Mouse (Mus musculus): ENCODE results near the gene 9930104L06Rik. TPM values are rescaled to one million over a fixed set of nuclear protein-coding genes. Genes with fewer than 3 reads are reported as not detected.

The 9930104L06Rik gene
- 16.2 and 20.0 TPM in 2 replicates for polyA plus RNA-seq (2015; fragmentation: Nextera tagmentation; extraction: Ambion mirVana)

DNA sequence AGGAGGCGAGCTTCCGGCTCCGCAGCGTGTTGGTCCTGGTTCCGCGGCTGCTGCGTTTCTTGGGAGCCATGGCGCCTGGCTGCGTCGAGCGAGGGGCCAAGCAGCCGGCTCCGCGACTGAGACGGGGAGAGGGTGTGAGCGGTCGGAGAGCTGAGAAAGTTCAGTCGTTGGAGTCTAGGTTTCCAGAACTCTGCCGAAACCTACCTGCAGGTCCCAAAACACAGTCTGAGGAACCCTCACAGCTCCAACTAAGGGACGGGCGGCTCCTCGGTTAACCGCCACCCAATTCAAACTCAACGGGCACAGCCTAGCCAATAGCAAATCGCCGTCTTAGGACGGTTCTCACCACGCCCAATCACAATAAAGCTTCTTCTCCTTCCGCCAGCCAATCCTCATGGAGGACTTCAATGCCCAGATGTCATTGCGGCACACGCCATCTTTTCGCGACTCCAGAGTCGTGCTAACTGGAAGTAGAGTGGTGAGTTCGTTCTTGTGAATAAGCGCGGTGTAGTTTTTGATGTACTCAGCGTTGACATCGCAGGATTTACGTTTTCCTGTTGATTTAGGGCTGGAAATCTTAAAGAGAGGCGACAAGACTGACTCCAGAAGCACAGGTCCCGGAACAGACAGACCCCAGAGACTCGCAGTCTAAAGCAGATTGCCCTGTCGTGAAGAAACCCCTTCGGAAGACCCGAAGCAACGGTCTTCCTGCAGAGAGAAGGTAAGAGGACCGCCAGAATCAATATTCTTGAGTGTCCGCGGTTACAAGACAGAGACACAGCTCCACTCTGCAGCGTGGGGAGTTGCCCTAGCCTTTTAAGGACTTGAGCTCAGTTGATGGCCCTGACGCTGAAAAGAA is at the start of gene 9930104L06Rik:
TSS of gene 9930104L06Rik (plus strand) at position 436 of the 859 bp plus-strand sequence.
- no peak within 1 kb of the TSS for H3K27ac ChIP-seq (replicated peaks)
- H3K4me1 ChIP-seq = peaks cover 27% of the 10 kb centered on the region
- peak within 1 kb of the TSS; percentile 93 for H3K4me2 ChIP-seq (replicated peaks)
- H3K36me3 ChIP-seq = peaks cover 19% of the 10 kb centered on the region
- H3K4me3 ChIP-seq = peak within 1 kb of the TSS; percentile 76
- H3K9me3 ChIP-seq = no peaks in the 10 kb centered on the region
- ATAC-seq (replicated peaks) = peak; percentile 100
- no peaks in the 10 kb centered on the region for H3K27me3 ChIP-seq
- under 1% methylated on average over 52 of the region's 52 CpGs for whole genome bisulfite sequencing
- H3K9ac ChIP-seq (replicated peaks) = peak within 1 kb of the TSS; percentile 72

DNA sequence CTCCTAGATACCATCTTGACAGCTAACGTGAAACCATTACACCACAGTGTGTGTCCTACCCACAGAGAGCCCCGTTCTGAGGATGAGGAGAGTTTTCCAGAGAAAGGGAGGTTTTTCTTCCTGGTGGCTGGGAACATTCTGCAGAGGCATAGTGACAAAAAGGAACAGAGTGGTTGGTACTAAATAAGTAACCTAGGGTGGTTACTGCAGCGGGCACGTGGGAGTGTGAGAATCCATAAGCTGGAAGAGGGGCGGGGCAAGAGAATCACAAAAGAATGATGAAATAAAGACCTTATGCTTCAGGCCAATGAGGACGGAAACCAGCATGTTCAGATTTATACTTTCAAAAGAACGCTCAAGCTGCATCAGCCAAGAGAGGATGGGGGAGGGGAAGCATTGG is 48.1 kb upstream of the 9930104L06Rik start:
- Histone ChIP-seq H3K36me3 (no peaks in the 10 kb centered on the region), H3K4me2 (replicated peaks) (no peak overlapping the region), H3K4me1 (no peaks in the 10 kb centered on the region), H3K4me3 (no peak overlapping the region), H3K27ac (replicated peaks) (no peak overlapping the region), H3K9ac (replicated peaks) (no peak overlapping the region), H3K27me3 (peaks cover 38% of the 10 kb centered on the region), H3K9me3 (no peaks in the 10 kb centered on the region)
- WGBS = 66% methylated on average over 7 of the region's 7 CpGs
- no peak for ATAC-seq (replicated peaks)

DNA sequence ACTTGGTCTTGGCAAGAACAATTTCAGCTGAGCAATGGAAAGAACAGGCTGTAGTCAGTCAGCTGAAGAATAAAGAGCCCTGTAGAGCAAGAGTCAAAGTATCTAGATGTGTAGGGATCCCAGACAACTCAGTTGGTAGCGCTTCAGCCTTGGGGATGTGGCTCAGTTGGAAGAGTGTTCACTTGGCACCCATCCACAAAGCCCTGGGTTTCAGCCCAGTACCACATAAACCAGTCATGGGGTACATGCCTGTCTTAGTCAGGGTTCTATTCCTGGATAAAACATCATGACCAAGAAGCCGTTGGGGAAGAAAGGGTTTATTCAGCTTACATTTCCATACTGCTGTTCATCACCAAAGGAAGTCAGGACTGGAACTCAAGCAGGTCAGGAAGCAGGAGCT is 46.9 kb upstream of the 9930104L06Rik start:
- no peak overlapping the region for H3K9ac ChIP-seq (replicated peaks)
- no peaks in the 10 kb centered on the region for H3K9me3 ChIP-seq
- WGBS = 76% methylated on average over 2 of the region's 2 CpGs
- H3K4me2 ChIP-seq (replicated peaks) = no peak overlapping the region
- no peak overlapping the region for H3K27ac ChIP-seq (replicated peaks)
- no peaks in the 10 kb centered on the region for H3K36me3 ChIP-seq
- H3K4me1 ChIP-seq = peaks cover 6% of the 10 kb centered on the region; the same call in 1 of the 2 replicates
- H3K4me3 ChIP-seq = no peak overlapping the region
- H3K27me3 ChIP-seq = peaks cover 48% of the 10 kb centered on the region
- ATAC-seq (replicated peaks) = no peak

DNA sequence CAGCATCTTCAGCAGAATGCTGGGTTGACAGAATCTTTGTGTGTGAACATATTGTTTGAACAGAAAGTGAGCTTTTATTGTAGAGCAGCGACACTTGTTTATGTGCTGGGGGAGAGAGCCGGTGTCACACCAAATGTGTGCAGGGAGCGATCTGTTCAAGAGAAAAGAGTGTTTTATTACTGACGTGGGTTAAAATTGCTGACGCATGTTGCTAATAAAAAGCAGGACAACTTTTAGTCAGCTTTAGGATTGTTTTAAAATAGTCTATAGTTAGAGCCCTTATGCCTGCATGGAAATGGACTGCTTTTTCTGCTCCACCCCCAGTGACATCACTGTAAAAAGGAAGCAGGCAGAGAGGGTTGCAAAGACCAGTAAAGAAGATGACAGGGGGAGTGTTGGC is 46.0 kb upstream of the 9930104L06Rik start:
- Histone ChIP-seq H3K27me3 (peaks cover 51% of the 10 kb centered on the region), H3K4me2 (replicated peaks) (no peak overlapping the region), H3K9ac (replicated peaks) (no peak overlapping the region), H3K4me1 (peaks cover 10% of the 10 kb centered on the region; the same call in 1 of the 2 replicates), H3K9me3 (no peaks in the 10 kb centered on the region), H3K36me3 (no peaks in the 10 kb centered on the region), H3K4me3 (no peak overlapping the region), H3K27ac (replicated peaks) (no peak overlapping the region)
- no peak for ATAC-seq (replicated peaks)
- 74% methylated on average over 5 of the region's 5 CpGs for WGBS

DNA sequence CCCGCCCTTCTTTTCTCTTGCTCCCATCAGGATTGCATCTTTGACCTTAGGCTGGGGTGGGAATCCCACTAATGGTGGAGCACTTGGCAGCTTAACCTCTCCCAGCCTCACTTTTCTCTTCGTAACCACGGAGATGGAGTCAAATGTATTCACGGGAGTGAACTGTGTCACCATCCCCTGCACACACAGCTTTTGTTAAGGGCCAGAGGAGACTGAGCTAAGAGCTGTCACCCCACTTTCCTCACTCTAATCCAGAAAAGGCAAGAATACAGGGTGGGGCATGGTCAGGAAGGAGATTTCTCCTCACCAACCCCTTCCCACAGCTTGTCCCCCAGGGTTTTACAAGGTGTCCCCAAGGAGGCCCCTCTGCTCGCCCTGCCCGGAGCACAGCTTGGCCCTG is 43.1 kb upstream of the 9930104L06Rik start:
- no peaks in the 10 kb centered on the region for H3K36me3 ChIP-seq
- ATAC-seq (replicated peaks) = no peak
- WGBS = 28% methylated on average over 6 of the region's 6 CpGs
- H3K9me3 ChIP-seq = no peaks in the 10 kb centered on the region
- H3K27me3 ChIP-seq = peaks cover 52% of the 10 kb centered on the region
- no peak overlapping the region for H3K9ac ChIP-seq (replicated peaks)
- H3K27ac ChIP-seq (replicated peaks) = no peak overlapping the region
- peaks cover 16% of the 10 kb centered on the region for H3K4me1 ChIP-seq
- H3K4me2 ChIP-seq (replicated peaks) = 0 out of 2 replicates have a peak overlapping the region, but pooled peaks have one; percentile 74
- peak overlapping the region; percentile 51; the same call in 1 of the 2 replicates for H3K4me3 ChIP-seq

DNA sequence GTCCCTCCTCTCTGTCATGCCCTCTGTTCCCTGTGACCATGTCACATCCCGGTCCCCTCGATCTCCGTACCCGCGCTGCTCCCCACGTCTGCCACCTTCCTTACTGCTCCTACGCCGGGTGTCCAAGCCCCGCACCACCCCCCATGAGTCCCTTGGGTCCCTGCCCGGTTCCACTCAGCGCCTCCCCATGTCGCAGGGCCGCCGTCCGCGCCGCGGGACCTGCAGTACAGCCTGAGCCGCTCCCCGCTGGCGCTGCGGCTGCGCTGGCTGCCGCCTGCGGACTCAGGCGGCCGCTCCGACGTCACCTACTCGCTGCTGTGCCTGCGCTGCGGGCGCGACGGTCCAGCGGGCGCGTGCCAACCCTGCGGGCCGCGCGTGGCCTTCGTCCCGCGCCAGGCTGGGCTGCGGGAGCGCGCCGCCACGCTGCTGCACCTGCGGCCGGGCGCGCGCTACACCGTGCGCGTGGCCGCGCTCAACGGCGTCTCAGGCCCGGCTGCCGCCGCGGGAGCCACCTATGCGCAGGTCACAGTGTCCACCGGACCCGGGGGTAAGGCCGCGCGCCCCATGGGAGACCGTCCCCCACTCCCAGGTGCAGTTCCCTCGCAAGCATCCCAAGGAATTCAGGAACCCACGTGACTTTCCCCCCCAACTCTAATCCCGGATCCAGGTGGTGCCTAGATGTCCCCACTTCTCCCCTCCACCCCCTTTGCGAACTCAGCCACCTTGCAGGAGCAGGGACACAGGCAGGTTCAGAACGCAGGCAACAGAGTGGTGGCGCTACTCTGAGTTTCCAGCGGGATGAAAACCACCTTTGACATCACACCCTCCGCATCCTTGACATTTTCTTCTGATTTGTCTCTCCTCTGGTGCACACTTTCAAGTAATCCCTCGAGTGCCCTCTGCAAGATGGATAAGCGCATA is 42.1 kb upstream of the 9930104L06Rik start:
- H3K4me3 ChIP-seq = peak overlapping the region; percentile 51
- peaks cover 25% of the 10 kb centered on the region for H3K4me1 ChIP-seq
- peak overlapping the region; percentile 74 for H3K4me2 ChIP-seq (replicated peaks)
- no peak overlapping the region for H3K27ac ChIP-seq (replicated peaks)
- H3K36me3 ChIP-seq = no peaks in the 10 kb centered on the region
- H3K27me3 ChIP-seq = peaks cover 52% of the 10 kb centered on the region
- no peaks in the 10 kb centered on the region for H3K9me3 ChIP-seq
- WGBS = under 1% methylated on average over 83 of the region's 83 CpGs
- H3K9ac ChIP-seq (replicated peaks) = peak overlapping the region; percentile 49
- peak; percentile 73 for ATAC-seq (replicated peaks)

DNA sequence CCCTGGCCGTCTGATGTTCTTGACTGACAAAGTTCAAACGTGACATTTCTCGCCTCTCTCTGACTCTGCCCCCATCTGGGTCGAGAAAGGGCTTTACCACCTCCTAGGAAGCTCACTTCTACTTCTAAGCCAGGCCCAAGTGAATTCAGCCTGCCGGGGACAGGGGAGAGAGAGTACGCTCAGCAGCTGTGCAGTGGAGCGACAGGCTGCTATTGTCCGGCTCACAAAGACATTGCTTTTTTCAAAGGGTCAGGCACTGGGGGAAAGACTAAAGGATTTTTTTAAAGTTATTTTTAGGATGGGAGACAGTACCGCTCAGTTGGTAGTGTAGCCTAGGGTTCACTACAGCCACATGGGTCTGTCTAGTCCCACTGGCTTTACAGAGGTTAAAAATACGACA is 38.4 kb upstream of the 9930104L06Rik start:
- 14% methylated on average over 10 of the region's 10 CpGs for WGBS

DNA sequence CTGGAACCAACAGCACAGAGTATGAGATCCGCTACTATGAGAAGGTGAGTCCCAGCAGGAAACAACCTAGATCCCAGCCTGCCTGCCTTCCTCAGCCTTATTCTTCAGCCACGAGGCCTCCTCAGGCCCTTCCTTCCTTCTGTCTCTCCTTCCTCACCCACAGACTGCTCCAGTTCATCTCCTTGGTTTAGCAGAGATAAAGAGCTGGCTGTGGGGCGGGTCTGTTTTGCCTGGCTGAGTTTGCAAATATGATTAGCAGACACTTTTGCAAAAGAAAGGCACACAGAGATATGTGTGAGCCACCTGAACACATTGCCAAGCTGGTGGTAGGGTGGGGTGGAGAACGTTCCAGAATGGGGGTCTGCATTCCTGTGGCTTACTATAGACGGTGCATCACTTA is 36.9 kb upstream of the 9930104L06Rik start:
- 57% methylated on average over 5 of the region's 5 CpGs for WGBS
- no peak for ATAC-seq (replicated peaks)

More for the DNA sequence above, 38.4 kb upstream of the 9930104L06Rik start:
- peaks cover 31% of the 10 kb centered on the region for H3K27me3 ChIP-seq
- peaks cover 25% of the 10 kb centered on the region for H3K4me1 ChIP-seq
- no peak overlapping the region for H3K9ac ChIP-seq (replicated peaks)
- no peaks in the 10 kb centered on the region for H3K36me3 ChIP-seq
- no peak overlapping the region for H3K4me3 ChIP-seq
- no peak for ATAC-seq (replicated peaks)
- no peak overlapping the region for H3K27ac ChIP-seq (replicated peaks)
- H3K4me2 ChIP-seq (replicated peaks) = no peak overlapping the region
- no peaks in the 10 kb centered on the region for H3K9me3 ChIP-seq

DNA sequence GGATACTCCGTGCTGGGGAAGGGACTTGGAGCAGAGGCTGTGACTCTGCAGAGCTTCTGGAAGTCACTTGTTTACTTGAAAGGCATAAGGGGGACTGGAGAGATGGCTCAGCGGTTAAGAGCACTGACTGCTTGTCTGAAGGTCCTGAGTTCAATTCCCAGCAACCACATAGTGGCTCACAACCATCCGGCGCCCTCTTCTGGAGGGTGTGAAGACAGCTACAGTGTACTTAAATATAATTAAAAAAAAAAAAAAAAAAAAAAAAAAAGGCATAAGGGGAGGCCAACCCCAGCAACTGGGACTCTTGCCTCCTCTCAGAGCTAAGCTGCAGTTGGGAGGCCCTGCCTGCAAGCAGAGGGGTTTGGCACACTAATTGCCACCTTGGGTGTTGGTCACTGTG is 31.4 kb upstream of the 9930104L06Rik start:
- Histone ChIP-seq H3K27me3 (no peaks in the 10 kb centered on the region), H3K4me2 (replicated peaks) (no peak overlapping the region), H3K9me3 (no peaks in the 10 kb centered on the region), H3K4me3 (no peak overlapping the region), H3K4me1 (peaks cover 9% of the 10 kb centered on the region), H3K27ac (replicated peaks) (no peak overlapping the region), H3K9ac (replicated peaks) (no peak overlapping the region), H3K36me3 (no peaks in the 10 kb centered on the region)
- ATAC-seq (replicated peaks) = no peak
- 78% methylated on average over 4 of the region's 4 CpGs for WGBS

More for the DNA sequence above, 36.9 kb upstream of the 9930104L06Rik start:
- Histone ChIP-seq H3K4me1 (peaks cover 19% of the 10 kb centered on the region), H3K9ac (replicated peaks) (no peak overlapping the region), H3K36me3 (no peaks in the 10 kb centered on the region), H3K4me2 (replicated peaks) (no peak overlapping the region), H3K27me3 (peaks cover 16% of the 10 kb centered on the region), H3K27ac (replicated peaks) (no peak overlapping the region), H3K4me3 (no peak overlapping the region), H3K9me3 (no peaks in the 10 kb centered on the region)

DNA sequence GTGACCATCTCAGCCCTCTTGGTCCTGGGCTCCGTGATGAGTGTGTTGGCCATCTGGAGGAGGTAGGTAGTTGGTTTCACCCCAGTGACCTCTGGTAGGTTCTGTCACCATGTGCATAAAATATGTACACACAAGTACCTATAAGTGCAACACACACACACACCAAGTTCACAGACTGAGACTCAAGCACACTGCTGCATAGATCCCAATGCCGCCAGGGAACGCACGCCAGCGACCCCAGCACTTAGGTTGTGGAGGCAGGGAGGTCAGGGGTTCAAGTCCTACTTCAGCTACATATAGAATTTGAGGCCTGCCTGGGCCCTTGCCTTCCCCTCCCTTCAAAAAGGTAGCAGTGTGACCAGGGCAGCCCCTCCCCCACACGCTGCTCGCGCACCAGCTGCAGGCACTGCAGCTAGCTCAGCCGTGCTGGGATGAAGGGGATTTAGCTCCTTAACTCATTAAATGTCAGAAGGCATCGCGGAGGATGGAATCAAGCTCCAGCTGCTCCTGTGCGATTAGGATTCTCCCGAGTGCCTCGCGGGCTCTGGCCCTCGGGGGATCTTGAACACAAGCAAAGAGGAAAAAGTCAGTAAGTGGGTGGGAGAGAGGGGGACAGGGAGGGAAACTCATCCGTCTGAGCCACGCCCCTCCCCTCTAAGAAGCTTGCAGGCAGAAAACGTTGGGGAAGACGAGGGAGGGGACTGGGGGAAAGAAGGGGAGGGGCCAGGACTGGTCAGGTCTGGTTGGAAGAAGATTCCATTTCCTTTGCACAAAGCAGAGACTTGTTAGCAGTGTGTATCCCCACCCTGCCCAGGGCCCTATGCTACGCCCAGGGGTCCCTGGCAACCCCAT is 30.7 kb upstream of the 9930104L06Rik start:
- no peaks in the 10 kb centered on the region for H3K9me3 ChIP-seq
- 6% methylated on average over 21 of the region's 21 CpGs for WGBS
- no peaks in the 10 kb centered on the region for H3K36me3 ChIP-seq
- 0 out of 2 replicates have a peak overlapping the region, but pooled peaks have one; percentile 14 for H3K9ac ChIP-seq (replicated peaks)
- peak; percentile 43; the same call in 1 of the 2 replicates for ATAC-seq (replicated peaks)
- H3K27me3 ChIP-seq = no peaks in the 10 kb centered on the region
- H3K27ac ChIP-seq (replicated peaks) = peak overlapping the region; percentile 27; the same call in 1 of the 2 replicates
- peak overlapping the region; percentile 15 for H3K4me3 ChIP-seq
- H3K4me1 ChIP-seq = peaks cover 9% of the 10 kb centered on the region
- H3K4me2 ChIP-seq (replicated peaks) = peak overlapping the region; percentile 33

DNA sequence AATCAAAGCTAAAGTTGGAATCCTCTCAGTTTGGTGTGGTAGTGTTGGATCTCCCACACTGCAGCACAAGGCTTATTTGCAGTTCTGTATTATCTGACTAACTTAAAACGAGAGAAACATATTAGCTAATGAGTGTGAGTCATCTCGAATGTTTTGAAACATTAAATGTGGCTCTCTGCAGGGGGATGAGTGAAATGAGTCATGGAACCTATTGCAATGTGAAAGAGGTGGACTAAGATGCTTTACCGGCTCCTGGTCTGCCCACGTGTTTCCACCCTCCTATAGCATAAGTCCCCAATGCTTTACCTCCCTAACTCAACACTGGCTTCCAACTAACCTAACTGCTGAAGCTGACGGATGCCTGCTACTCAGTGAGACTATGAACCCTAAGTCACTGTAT is 8.7 kb upstream of the 9930104L06Rik start:
- Histone ChIP-seq H3K9me3 (no peaks in the 10 kb centered on the region), H3K9ac (replicated peaks) (no peak overlapping the region), H3K4me1 (no peaks in the 10 kb centered on the region), H3K4me2 (replicated peaks) (no peak overlapping the region), H3K4me3 (no peak overlapping the region), H3K27ac (replicated peaks) (no peak overlapping the region), H3K36me3 (peaks cover 39% of the 10 kb centered on the region), H3K27me3 (no peaks in the 10 kb centered on the region)
- ATAC-seq (replicated peaks) = no peak
- 83% methylated on average over 5 of the region's 5 CpGs for WGBS
